Mouse (Mus musculus): ENCODE results near the gene Sowahd.

- no peak for TF ChIP-seq CTCF (IDR thresholded peaks at IDR 0.05; ENCODE audit: extremely low read depth, insufficient read depth, low read length)
- TF ChIP-seq POLR2A (IDR thresholded peaks at IDR 0.05; ENCODE audit: extremely low read depth, insufficient read depth, low read length): no peak
Observed at GRCm38 (mm10) chrX:37085665-37086064, 37.0 kb downstream of the Sowahd start.

Data from cortical plate, adult 2 months (tissue).